Mouse (Mus musculus) c-Kit-positive CD71-negative TER-119-negative erythroid progenitor cells, embryonic 14.5 days (primary cell): ENCODE measurements around the gene Ets2.
A peak's percentile ranks its signal among the peaks of the same experiment; 100 is the strongest.
"Not testable (repeated sequence)": the region's sequence is repeated elsewhere in the genome, so short reads cannot be mapped to it uniquely, and the experiment has no call there.

Source experiments
- DNase-seq: peaks from one replicate; pipeline ENCODE4 v3.0.0-alpha.2; 2013; ENCODE audit warnings: low read depth

Ets2 gene

GRCm38 (mm10) chr16:95699721-95700120 is 2.2 kb upstream of the Ets2 start:
- DNase-seq, result no peak

GRCm38 (mm10) chr16:95700224-95700623 is 1.7 kb upstream of the Ets2 start:
- no peak for DNase-seq

GRCm38 (mm10) chr16:95702562-95703545 is 979 bp downstream of the Ets2 start:
- no peak for DNase-seq

- no peak for DNase-seq
Observed at GRCm38 (mm10) chr16:95703958-95704357, 2.1 kb downstream of the Ets2 start.

- DNase-seq, result no peak
Observed at GRCm38 (mm10) chr16:95704662-95705330, 2.9 kb downstream of the Ets2 start.

GRCm38 (mm10) chr16:95705771-95706170 is 3.9 kb downstream of the Ets2 start:
- DNase-seq, result no peak

GRCm38 (mm10) chr16:95708211-95709004 is 6.5 kb downstream of the Ets2 start:
- no peak for DNase-seq

GRCm38 (mm10) chr16:95709175-95709574 is 7.3 kb downstream of the Ets2 start:
- no peak for DNase-seq

GRCm38 (mm10) chr16:95710129-95710528 is 8.3 kb downstream of the Ets2 start:
- DNase-seq, result no peak

- no peak for DNase-seq
Observed at GRCm38 (mm10) chr16:95712121-95712520, 10.2 kb downstream of the Ets2 start.

- DNase-seq, result not testable (repeated sequence)
Observed at GRCm38 (mm10) chr16:95713077-95713476, 11.2 kb downstream of the Ets2 start.

- DNase-seq, result no peak
Observed at GRCm38 (mm10) chr16:95715026-95715425, 13.2 kb downstream of the Ets2 start.

GRCm38 (mm10) chr16:95716061-95716706 is 14.3 kb downstream of the Ets2 start:
- no peak for DNase-seq

- no peak for DNase-seq
Observed at GRCm38 (mm10) chr16:95717631-95718030, 15.8 kb downstream of the Ets2 start.

GRCm38 (mm10) chr16:95718119-95718518 is 16.2 kb downstream of the Ets2 start:
- DNase-seq, result no peak

- DNase-seq, result no peak
Observed at GRCm38 (mm10) chr16:95720532-95720931, 18.7 kb downstream of the Ets2 start.

GRCm38 (mm10) chr16:95724251-95724650 is 22.4 kb downstream of the Ets2 start:
- no peak for DNase-seq

GRCm38 (mm10) chr16:95724776-95725175 is 22.9 kb downstream of the Ets2 start:
- no peak for DNase-seq

GRCm38 (mm10) chr16:95726802-95727201 is 24.9 kb downstream of the Ets2 start:
- no peak for DNase-seq

- DNase-seq, result peak; percentile 83
Observed at GRCm38 (mm10) chr16:95728453-95729435, 26.9 kb downstream of the Ets2 start.

- DNase-seq, result no peak
Observed at GRCm38 (mm10) chr16:95729775-95730174, 27.9 kb downstream of the Ets2 start.
